Mouse (Mus musculus) activated CD4-positive, CD25-positive, alpha-beta regulatory T cell (primary cell): Measurements from ENCODE around the gene Gm5460. TPM values are rescaled to one million over a fixed set of nuclear protein-coding genes. Genes with fewer than 3 reads are reported as not detected.

ENCODE experiments used
- polyA plus RNA-seq, 2 experiments: library from polyadenylated mRNA; unstranded; fragments of 100-300 nt; shearing (Covaris generic); gene quantifications; one replicate each; pipeline ENCODE4 v1.2.1; 2017

The Gm5460 gene
- under 1 TPM in 1 of 2 experiments, not detected in 1; 0.17 TPM for polyA plus RNA-seq

GRCm38 (mm10) chr14:34016381-34016780, at the start of gene Gm5460:
Gm5460 (plus strand) TSS chr14:34016758.

GRCm38 (mm10) chr14:33978604-33979059, 37.9 kb upstream of the Gm5460 start, which contains the start of gene Zfp488:
Zfp488 (minus strand) TSS chr14:33978764.

GRCm38 (mm10) chr14:34015063-34015462, 1.5 kb upstream of the Gm5460 start, which contains the start of gene Gm30083:
Gm30083 (minus strand) TSS chr14:34015182.

GRCm38 (mm10) chr14:34052516-34052915, 36.0 kb downstream of the Gm5460 start, which contains the start of gene Antxrl:
Antxrl (plus strand) TSS chr14:34052707.

GRCm38 (mm10) chr14:34085731-34086130, 69.2 kb downstream of the Gm5460 start, which contains the start of gene Anxa8:
Anxa8 (plus strand) TSS chr14:34085981.

Other genes starting within 250 kb of the Gm5460 start
- gene Gdf10, start 93.2 kb upstream of the Gm5460 start, polyA plus RNA-seq, result under 1 TPM in 1 of 2 experiments, not detected in 1; 0.06 TPM
- gene Gdf2, start 75.7 kb upstream of the Gm5460 start, polyA plus RNA-seq, result not detected
- not detected for gene Rbp3, start 62.8 kb upstream of the Gm5460 start, polyA plus RNA-seq
- gene Zfp488, start 38.0 kb upstream of the Gm5460 start, polyA plus RNA-seq, result not detected
- gene Gm30083, start 1.6 kb upstream of the Gm5460 start, polyA plus RNA-seq, result under 1 TPM in 1 of 2 experiments, not detected in 1; 0.23 TPM
- not detected for gene Antxrl, start 35.9 kb downstream of the Gm5460 start, polyA plus RNA-seq
- gene Anxa8, start 69.2 kb downstream of the Gm5460 start, polyA plus RNA-seq, result under 1 TPM in 1 of 2 experiments, not detected in 1; 0.09 TPM
- gene A630023A22Rik, start 86.0 kb downstream of the Gm5460 start, polyA plus RNA-seq, result not detected
- not detected for gene Npy4r, start 135.7 kb downstream of the Gm5460 start, polyA plus RNA-seq
- under 1 TPM in 1 of 2 experiments, not detected in 1; 0.16 TPM for gene Gprin2, start 184.9 kb downstream of the Gm5460 start, polyA plus RNA-seq
- under 1 TPM; 0.07 to 0.81 TPM for gene Syt15, start 202.8 kb downstream of the Gm5460 start, polyA plus RNA-seq